Mouse (Mus musculus) spleen, postnatal 14 days (tissue): Measurements from ENCODE around the gene Tspo.
A peak's percentile ranks its signal among the peaks of the same experiment; 100 is the strongest.

Experiments
- DNase-seq, 2 experiments: peaks; one replicate each; pipeline ENCODE4 v3.0.0; 2021 to 2022; ENCODE audit warnings: low spot score in 2 of 2

Gene Tspo

DNA sequence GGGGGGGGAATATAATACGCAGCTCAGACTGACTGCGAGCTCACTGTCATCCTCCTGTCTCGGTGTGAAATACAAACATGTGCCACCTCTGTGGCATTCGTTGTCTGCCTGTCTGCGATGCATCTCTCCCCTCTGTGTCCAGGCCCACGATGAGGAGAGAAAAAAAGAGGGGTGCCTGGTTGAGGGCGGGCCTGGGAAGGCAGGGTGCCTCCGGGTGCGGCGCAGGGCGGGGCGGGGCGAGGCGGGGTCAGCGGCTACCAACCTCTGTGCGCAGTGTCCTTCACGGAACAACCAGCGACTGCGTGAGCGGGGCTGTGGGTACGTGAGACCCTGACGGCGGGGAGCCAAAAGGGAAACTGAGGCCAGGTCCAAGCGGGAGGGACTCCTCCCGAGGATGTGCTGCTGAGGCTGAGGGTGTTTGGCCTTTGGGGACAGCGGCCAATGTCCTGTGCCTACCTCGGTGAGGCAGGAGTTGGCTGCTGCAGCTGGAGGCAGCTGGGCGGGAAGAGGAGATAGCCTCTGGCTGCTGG lies at the start of gene Tspo, which contains the start of gene Mcat:
Tspo (plus strand) TSS at position 266 of the 530 bp plus-strand sequence.
Mcat (minus strand) TSS at position 461 of the 530 bp plus-strand sequence.
- DNase-seq, result peak; percentile 76 to 79

DNA sequence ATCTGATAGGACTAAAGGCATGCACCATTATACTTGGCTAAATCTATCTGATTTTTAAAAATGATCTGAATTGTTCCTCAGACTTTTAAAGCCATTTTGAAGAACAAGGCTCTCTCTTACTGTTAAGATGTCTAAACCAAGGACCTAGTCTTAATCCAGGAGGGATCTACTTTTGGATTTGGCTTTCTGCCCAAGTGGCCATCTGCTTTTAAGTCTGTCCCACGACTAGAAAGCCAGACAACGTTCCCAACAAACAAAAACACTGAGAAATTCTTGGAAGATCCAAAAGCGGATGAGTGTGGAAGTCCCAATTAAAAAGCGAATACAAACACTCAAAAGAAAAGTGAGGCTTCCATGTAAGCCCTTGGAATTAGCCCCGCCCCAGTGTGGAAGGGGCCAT lies 48.4 kb upstream of the Tspo start:
- DNase-seq, result no peak

DNA sequence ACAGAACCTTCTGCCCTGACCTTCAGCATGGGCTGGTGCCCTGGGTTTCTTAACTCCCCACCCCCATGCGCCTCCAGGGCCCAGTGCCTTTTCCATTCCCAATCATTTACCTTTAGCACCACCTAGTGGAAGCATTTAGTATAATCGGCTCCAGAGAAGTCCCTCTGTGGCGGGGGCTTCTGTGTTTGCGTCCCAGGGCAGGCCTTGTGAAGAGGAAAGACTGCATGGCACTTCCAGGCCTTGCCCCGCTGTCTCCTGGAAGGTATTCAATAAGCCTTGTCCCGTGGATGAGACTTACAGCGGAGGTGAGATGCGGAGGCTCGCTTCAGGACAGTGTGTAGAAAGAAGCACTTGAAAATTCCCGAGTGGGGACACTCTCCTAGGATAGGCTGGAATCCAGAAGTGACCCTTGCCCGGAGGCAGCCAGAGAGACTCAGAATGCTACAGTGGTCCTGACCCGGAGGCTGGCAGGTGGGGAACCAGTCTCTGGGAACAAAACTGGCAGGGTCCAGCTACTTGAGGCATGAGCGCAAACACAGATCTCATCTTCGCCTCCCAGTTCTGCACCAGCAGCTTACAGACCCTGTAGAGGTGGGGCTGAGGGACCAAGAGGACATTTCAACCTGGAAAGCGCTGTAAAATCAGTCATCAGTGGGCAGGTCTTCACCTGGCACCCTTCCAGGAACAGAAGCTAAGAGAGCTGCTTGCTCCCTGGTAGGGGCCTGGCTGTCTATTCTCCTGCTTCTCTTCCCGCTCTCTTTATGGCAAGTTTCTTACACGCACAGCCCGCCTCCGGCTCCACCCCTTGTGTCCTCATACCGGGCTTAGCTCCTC lies 45.0 kb upstream of the Tspo start:
- DNase-seq, result peak in 1 of 2 experiments; percentile 37

DNA sequence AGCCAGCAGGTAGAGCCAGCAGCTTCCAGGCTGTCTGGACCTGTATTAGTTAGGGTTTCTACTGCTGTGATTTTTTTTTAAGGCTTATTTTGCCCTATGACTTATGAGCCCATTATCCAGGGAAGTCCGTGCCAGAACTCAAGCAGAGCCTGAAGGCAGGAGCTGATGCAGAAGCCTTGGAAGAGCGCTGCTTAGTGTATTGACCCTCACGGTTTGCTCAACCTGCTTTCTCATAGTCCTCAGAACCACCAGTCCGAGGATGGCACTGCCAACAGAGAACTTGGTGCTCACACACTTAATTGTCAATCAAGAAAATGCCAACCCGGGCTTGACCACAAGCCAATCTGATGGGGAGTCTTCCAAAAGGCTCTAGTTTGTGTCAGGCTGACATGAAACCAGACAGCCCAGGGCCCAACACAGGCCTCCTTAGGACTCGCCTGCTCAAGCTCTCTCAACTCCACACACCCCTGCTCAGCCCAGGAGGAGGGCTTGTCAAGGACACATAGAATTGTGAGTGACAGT lies 42.5 kb upstream of the Tspo start:
- no peak for DNase-seq

DNA sequence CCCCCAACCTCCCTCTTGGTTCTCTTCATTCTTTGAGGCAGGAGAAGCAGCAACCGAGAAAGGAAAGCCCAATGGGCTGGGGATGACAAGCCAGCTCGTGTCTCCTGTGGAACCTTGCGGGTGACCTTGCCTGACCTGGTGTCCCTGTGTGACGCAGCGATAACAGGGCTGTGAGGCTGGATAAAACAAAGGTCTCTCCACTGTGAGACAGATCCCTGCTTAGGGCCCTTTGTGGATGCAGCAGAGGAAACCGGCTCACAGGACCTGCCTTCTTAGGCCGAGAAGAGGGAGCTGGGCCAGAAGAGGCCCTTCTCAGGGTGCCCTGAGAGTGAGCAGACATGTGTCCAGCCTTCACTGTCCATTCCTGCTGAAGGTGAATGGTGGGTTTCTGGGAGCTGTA lies 40.2 kb upstream of the Tspo start:
- DNase-seq, result no peak

DNA sequence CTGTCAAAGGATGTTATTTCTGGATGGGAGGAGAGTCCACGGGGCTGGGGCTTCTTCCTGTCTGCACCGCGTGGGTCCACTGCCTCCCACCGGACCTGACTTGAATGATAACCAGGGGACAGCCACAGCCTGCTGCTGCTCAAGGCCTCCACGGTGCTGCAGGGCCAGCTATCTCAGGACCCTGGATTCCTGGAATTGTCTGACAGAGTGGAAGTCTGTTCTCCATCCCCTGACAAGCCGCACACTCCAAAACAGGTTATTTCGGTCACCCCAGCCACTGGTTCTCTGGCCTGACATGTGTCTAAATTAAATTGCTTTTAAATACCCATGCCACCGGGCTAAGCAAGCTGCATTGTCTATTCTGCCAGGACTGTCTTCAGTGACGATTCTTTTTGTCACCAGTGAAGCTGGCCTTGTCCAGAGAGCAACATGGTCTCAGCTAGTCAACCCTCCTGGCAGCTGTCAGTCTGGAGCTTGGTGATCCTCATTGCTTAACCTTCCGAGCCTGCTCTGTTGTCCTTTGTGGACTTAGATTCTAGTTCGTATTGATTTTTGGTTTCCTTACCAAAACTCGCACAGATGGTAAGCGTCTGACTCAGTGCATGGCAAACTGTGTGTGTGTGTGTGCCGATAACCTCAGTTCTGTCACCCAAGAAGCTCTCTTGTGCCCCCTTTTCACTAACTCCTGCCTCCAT lies 39.6 kb upstream of the Tspo start:
- DNase-seq, result no peak

DNA sequence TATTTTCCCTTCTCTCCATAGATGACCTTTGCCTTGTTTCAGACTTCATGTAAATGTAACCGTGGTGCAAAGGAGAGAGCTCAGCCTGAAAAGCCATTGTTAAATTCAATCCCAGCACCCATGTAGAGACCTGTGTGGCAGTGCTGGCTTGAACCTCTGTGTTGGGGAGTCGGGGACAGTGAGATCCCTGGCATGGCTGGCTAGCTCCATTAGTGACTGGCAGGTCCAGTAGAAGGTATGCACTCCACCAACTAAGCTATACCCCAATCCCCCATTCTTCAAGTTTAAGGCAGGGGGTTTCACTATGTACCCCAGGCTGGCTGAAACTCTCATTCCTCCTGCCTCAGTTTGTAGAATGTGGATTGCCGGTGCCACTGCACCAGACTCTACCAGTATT lies 39.1 kb upstream of the Tspo start:
- no peak for DNase-seq

DNA sequence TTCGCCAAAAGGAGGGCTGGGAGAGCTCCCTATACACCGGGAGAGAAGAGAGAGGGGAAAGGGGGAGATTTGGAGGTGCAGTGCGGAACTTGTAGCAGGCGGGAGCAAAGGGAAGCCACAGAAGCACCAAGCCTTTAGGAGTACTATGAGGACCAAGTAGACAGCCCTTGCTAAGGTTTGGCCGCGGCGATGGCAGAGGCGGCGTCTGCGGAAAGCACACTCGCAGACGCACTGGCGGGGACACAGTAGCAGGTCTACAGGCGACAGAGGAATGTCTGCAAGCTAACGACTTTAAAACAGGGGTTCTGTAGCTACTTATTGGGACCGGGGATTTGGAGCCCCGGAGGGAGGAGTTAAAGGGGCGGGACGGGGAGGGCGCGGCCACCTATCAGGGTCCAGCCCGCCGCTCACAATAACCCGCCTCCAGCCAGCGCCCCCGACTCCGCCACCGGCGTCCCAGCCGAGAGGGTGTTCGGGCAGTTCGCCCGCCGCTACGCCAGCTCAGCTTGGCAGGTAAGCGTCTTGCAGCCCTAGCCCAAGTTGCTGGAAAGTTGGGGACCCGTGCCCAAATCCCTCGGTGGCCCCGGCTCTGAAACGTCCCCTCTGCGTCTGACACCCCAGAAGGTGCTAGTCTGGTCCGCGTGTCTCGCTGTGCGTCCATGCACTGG lies 36.8 kb upstream of the Tspo start, which contains the start of gene Bik:
Bik (plus strand) TSS at position 439 of the 668 bp plus-strand sequence.
- peak in 1 of 2 experiments; percentile 30 for DNase-seq

DNA sequence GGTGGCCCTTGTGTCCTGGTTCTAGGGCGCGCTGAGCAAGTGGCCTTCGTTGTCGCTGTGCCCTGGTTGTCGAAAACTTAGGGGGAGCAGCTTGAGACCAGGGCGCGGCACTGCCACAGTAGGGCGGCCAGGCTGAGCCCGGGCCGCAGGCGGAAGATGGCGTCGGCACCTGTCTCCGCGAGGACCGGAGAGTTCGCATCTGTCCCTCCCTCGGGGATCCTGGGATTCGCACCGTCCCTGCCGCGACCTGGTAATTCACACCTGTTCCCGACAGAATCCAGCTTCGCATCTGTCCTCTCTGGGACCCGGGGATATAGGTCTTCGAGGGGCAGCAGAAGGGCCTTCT lies 36.3 kb upstream of the Tspo start:
- peak in 1 of 2 experiments; percentile 14 for DNase-seq

DNA sequence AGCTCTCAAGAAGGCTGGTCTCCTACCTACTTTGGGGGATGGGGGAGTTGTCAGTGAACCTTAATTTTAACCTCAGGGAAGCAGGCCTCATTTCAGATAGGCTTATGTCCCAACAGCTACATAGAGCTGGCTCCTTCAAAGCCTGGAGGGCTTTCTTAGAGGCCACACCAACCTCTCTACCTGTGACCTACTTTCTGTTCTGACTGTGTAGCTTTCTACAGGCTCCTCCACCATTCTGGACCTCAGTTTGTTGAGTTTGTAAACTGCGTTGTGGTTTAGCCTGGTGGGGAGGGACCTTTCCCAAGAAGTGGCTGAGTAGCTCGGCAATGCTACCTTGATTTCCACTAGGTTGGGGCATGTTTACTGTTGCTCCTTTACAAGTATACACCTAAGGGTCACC lies 35.6 kb upstream of the Tspo start:
- no peak for DNase-seq

DNA sequence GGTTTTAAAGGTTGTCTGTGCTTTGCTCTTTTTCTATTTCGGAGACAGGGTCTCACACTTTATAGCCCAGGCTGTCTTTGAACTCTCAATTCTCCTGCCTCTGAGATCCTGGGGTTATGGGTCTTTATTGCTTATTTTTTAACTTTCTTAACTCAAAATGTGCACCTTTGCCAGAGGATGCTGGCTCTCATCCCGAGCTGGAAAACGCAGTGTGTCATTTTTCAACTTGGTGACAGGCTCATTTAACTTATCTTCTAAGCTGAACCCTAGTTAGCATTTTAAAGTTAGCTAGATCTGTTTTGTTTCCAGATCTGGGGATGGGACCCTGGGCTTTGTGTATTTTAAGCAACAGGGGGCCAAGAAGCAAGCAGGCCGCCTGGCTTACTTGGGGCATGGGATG lies 34.5 kb upstream of the Tspo start:
- no peak for DNase-seq

DNA sequence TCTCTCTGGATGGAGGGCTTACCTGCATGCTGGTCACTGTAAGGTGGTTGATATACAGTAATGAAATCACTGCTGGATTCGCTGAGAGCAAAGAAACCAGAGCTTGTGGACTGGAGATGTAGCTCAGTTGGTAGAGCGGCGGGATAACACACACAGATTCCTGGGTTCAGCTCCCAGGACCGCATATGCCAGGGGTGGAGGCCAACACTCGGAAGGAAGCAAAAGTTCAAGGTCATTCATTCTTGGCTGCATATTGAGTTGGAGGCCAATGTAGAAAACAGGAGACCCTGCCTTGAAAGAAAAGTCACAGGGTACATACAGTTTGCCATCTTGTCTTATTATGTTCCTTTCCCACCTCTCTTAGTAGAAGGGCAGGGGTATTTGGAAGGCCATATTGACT lies 33.6 kb upstream of the Tspo start:
- no peak for DNase-seq

DNA sequence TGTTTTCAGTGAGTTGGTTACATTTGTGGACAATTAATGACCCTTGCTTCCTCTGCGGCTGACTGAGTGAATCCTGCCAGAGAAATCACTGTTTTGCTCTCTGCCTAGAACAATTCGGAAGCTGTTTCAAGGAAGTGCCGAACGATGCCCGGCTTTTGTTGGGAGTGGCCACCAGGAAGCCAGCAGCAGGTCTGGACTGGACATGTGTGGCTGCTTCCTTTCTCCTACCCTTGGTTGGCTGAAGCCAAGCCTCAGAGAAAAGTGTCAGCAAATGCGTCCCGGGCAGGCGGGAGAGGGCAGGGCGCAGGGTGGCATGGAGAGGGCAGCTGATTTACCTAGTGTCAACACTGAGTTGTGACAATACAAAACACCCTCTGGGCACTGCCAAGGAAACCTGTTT lies 33.2 kb upstream of the Tspo start:
- DNase-seq, result no peak

DNA sequence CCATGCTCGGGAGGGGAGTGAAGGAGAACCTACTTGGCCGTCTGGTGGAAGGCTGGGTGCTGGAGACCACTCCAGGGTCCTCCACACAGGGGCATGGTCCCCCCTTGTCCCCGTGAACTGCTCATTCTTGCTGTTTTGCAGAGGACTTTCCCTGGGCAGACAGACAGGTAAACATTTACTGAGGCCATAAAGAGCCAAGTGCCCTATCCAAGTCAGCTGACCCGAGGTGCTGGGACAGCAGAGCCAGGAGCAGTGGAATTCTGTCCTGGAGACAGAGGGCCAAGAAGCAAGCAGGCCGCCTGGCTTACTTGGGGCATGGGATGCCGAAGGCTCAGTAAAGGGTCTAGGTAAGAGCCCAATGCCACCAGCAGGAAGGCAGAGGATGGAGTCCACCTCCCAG lies 32.7 kb upstream of the Tspo start:
- no peak for DNase-seq

DNA sequence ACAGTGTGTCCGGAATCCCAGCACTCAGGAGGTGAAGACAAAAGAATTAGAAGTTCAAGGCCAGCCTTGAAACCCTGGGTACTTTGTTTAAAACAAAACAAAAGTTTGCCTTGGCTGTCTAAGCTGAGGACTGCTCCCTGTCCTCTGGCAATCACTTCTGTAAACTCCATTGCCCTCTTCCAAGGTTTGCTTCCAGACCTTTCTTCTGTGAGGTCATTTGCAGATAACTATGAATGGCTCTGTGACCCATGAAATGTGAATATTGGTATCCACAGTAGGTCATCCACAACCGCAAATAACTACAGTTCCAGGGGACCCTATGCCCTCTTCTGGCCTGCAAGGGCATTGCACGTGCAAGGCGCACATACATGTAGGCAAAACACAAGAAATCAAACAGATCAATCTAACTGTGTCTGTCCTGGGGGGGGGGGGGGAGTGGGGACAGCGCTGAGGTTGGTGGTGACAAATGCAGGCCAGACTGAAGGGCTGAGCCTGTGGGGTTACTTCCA lies 31.4 kb upstream of the Tspo start:
- DNase-seq, result no peak

DNA sequence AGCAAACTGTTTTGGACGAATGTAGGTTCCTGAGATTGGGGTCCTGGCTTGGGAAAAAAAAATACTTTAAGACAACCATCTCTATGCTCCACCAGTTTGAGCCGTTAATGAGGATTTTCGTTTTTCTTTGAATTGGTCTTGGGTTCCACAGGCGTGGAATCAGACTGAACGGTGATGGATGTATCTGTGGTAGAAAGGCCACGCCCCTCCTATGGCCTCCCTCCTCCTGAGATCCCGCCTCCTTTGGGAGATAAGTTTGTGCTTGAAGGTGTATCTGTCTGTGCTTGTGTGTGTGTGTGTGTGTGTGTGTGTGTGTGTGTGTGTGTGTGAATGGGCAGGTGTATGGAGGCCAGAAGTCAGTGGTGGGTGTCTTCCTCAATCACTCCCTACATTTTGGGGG lies 30.8 kb upstream of the Tspo start:
- DNase-seq, result no peak

DNA sequence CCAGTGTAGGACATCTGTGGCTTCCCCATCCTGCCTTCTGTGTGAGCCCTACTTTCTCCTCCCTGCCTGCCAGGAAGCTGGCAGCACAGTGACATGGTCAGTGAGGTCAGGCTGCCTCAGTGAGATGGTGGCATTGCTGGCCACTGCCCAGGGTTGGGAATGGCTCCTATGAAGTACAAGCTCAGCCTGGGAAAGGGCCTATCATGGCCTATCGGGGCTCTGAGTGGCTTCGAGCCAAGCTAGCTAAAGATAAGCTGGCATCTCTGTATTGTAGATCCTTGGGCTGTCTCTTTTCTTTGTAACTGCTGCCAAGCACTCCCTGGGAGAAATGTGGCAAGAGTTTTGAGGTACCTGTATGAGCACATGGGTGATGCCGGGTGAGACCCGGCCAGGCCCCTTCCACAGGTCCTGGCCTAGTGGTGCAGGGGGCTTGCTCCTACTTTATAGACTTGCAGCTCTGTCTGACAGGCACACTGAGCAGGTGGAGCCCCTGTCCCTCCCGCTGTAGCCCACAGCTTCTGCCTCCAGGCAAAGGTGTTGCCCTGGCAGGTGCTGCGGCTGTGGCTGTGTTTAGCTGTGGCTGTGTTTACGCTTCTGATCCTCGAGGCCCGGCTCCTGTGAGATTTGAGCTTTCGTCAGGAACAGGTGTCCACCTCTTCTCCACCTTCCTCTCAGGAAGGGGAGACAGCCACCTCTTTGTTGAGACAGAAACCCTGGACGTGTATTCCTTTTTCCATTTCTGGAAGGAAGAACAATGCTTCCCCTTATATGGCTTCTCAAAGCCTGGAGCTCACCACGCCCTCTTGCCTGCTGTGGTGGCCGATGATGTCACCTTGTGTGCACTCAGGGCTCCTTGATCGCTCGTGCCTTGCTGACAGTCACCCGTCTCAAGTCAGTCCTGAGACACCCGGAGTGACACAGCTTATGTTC lies 28.2 kb upstream of the Tspo start:
- no peak for DNase-seq

DNA sequence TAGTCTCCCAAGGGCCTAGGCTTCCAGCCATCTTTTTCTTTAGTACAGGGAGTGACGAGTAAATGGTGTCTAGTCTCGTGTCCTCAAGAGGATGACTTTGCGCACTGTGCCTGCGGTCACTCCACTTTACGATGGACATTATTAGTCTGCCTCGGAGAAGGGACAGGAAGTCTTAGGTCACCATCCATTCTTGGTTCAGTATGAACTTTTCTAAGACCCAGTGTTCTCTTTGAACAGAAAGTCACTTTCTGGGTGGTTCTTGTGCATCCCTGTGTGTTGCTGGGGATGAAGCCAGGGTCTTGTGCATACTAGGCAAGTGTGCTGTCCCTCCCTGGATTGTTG lies 27.5 kb upstream of the Tspo start:
- no peak for DNase-seq

DNA sequence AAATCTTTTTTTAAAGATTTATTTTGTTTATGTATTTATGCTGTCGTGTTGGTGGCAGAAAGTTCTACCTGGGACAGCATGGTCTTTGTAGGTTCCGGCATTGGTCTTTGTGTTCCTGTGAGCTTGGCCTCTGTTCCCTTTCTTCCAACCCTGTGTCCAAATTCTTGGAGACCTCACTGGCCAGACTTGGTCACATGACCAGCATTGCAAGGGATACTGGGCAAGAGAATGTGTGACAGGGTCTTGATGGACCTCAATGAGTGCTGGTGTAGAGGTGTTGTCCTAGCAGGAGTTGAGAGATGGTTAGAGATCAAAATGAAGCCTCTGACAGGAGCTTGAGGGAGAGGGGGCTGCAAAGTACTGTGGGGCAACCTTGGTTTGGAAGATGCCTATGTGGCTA lies 24.5 kb upstream of the Tspo start:
- no peak for DNase-seq

DNA sequence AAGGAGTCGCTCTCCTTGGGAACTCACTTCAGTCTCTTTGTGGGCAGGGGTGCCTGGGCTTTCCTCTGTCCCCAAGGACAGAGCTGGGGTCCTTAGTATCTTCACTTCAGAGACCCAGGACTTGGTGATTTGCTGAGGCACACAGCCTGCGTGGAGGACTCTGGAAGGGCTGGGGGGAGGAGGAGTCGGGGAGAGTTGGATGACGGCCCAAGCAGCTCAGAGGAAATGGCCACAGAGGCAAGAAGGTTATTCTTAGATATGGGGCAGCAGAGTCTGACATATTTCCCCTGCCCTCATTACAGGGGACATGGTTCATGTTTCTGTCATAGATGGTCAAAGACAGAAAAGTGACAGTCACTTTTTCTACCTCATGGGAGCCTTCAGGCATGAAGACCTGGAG lies 23.5 kb upstream of the Tspo start:
- DNase-seq, result no peak
